Mouse (Mus musculus) intestine, embryonic 16.5 days (tissue): ENCODE results near the gene Sfi1. TPM values are rescaled to one million over a fixed set of nuclear protein-coding genes. Genes with fewer than 3 reads are reported as not detected.

Experiments used
- ATAC-seq: fragments of 200-750 bp; cut with Nextera tagmentation; 2 replicates; pipeline ENCODE4 v1.8.0; 2017; ENCODE audit warnings: moderate TSS enrichment, moderate library complexity
- H3K27ac ChIP-seq: fragments of 300-500 bp; sonication (generic); 2 replicates; pipeline ENCODE4 v1.5.1; 2014; ENCODE audit warnings: mild to moderate bottlenecking, low read length
- H3K27me3 ChIP-seq: fragments of 300-500 bp; sonication (generic); replicated peaks from 2 replicates; pipeline ENCODE4 v1.6.1; 2014; ENCODE audit warnings: low read length, control low read depth, mixed read lengths; ENCODE audit not compliant: control insufficient read depth, insufficient read depth
- H3K36me3 ChIP-seq: fragments of 300-500 bp; sonication (generic); 2 replicates; pipeline ENCODE4 v1.6.1; 2014; ENCODE audit warnings: low read length, control low read depth; ENCODE audit not compliant: control insufficient read depth, insufficient read depth
- H3K4me1 ChIP-seq: fragments of 300-500 bp; sonication (generic); 2 replicates; pipeline ENCODE4 v1.6.1; 2014; ENCODE audit warnings: low read length, control low read depth, mixed read lengths; ENCODE audit not compliant: control insufficient read depth, insufficient read depth
- H3K4me2 ChIP-seq: fragments of 300-500 bp; sonication (generic); 2 replicates; pipeline ENCODE4 v1.6.1; 2014; ENCODE audit warnings: low read depth, low read length, control low read depth
- H3K4me3 ChIP-seq: fragments of 300-500 bp; sonication (generic); 2 replicates; pipeline ENCODE4 v1.5.1; 2014; ENCODE audit warnings: mild to moderate bottlenecking, low read length
- H3K9ac ChIP-seq: fragments of 300-500 bp; sonication (generic); 2 replicates; pipeline ENCODE4 v1.6.1; 2014; ENCODE audit warnings: low read depth, low read length
- H3K9me3 ChIP-seq: fragments of 300-500 bp; sonication (generic); 2 replicates; pipeline ENCODE4 v1.6.1; 2016; ENCODE audit warnings: low read length, control low read depth; ENCODE audit not compliant: control insufficient read depth
- WGBS: fragments of 180-500 bp; shearing (Covaris S2); extraction: QIAGEN DNeasy Blood & Tissue Kit; methylation state at CpG from one replicate; pipeline ENCODE4 v1.1.7; 2014; 5-methylcytosine and 5-hydroxymethylcytosine counted together
- polyA plus RNA-seq: library from polyadenylated mRNA; unstranded; fragments of >200 nt; fragmentation: Nextera tagmentation; extraction: Ambion mirVana; gene quantifications from 2 replicates; pipeline ENCODE4 v1.2.1, GENCODE M21; 2015

Sfi1 gene
- 11.8 and 12.6 TPM in 2 replicates for polyA plus RNA-seq

DNA sequence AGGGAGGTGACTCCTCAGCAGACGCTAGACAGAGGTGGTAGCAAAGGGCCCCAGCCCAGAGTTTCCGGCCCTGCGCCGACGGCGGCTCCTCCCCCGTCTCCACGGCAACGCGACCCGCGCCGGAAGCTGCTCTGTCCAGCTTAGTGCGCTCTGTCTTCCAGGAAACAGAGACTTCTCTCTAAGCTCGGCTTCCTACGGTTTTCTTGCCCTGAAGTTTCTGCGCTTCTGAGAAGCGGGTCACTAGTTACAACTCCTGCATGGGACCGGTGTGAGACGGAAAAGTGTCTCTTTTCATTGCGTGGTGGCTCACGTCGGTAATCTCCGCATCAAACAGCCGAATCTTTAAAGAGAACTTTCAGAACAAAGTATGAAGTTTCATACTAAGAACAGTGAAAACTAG is at the start of gene Sfi1:
Gene Sfi1, minus strand, starts transcription at position 101 of the 400 bp plus-strand sequence.
- WGBS: 86% methylated on average over 25 of the region's 25 CpGs
- Histone ChIP-seq H3K27me3 (no peaks in the 10 kb centered on the region), H3K9ac (no peak within 1 kb of the TSS), H3K4me3 (no peak within 1 kb of the TSS), H3K4me1 (no peaks in the 10 kb centered on the region), H3K36me3 (no peaks in the 10 kb centered on the region), H3K4me2 (no peak within 1 kb of the TSS), H3K9me3 (no peaks in the 10 kb centered on the region), H3K27ac (no peak within 1 kb of the TSS)
- ATAC-seq: no peak

DNA sequence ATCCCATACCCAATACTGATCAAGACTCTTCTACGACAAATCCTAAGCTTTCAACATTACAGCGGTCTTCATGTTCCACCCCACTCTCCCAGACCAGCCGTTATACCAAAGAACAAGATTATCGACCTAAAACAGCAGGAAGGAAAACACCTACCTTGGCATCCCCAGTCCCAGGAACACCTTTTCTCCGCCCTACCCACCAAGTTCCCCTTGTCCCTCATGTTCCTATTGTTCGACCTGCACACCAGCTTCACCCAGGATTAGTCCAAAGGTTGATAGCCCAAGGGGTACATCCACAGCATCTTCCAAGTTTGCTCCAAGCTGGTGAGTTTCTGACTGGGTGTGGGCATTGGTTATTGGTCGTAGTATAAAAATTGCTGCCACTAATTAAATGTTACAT is 49.1 kb upstream of the Sfi1 start:
- H3K27me3 ChIP-seq: no peaks in the 10 kb centered on the region
- H3K4me2 ChIP-seq: no peak overlapping the region
- ATAC-seq: no peak
- no peak overlapping the region for H3K27ac ChIP-seq
- no peak overlapping the region for H3K9ac ChIP-seq
- H3K4me1 ChIP-seq: no peaks in the 10 kb centered on the region
- no peaks in the 10 kb centered on the region for H3K9me3 ChIP-seq
- H3K4me3 ChIP-seq: no peak overlapping the region
- 92% methylated on average over 7 of the region's 7 CpGs for WGBS
- H3K36me3 ChIP-seq: peaks cover 47% of the 10 kb centered on the region

DNA sequence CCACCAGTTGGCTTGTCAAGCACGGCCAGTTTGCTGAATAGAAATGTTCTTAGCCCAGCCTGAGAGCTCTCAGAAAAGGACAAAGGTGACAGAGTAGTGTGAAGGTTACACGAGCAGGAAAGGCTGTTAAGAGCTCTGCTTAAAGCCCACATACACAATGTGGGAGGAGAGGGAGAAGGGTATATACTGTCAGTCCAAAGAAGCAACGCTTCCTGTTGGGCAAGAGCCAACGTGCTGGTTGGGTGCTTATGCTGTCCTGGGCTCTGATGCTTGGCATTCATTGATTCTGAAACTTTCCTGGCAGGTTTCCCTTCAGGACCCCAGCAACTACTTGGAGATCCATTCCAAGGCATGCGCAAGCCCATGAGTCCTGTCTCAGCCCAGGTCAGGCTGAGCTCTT is 42.0 kb upstream of the Sfi1 start:
- 87% methylated on average over 5 of the region's 5 CpGs for WGBS
- Histone ChIP-seq H3K4me2 (no peak overlapping the region), H3K9me3 (no peaks in the 10 kb centered on the region), H3K27me3 (no peaks in the 10 kb centered on the region), H3K4me3 (no peak overlapping the region), H3K27ac (no peak overlapping the region), H3K36me3 (peaks cover 25% of the 10 kb centered on the region), H3K4me1 (no peaks in the 10 kb centered on the region), H3K9ac (no peak overlapping the region)
- ATAC-seq: no peak

DNA sequence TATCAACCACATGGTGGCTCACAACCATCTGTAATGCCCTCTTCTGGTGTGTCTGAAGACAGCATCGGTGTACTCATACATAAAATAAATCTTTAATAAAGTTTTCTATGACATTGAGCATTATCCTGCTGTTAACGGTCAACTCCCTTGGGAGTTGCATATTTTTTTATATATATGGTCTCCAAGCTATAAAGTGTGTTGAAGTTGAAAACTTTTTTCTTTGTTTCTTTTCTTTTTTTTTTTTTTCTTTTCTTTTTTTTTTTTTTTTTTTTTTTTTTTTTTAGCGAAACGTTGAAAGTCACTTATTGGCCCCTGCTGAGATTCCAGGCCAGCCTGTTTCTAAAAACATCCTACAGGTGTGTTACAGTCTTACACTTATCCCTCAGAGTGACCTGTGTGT is 40.4 kb upstream of the Sfi1 start:
- H3K27ac ChIP-seq: no peak overlapping the region
- no peak overlapping the region for H3K9ac ChIP-seq
- no peaks in the 10 kb centered on the region for H3K27me3 ChIP-seq
- WGBS: 89% methylated on average over 4 of the region's 4 CpGs
- no peaks in the 10 kb centered on the region for H3K4me1 ChIP-seq
- no peak for ATAC-seq
- peaks cover 27% of the 10 kb centered on the region for H3K36me3 ChIP-seq
- H3K4me2 ChIP-seq: no peak overlapping the region
- no peak overlapping the region for H3K4me3 ChIP-seq
- H3K9me3 ChIP-seq: no peaks in the 10 kb centered on the region

DNA sequence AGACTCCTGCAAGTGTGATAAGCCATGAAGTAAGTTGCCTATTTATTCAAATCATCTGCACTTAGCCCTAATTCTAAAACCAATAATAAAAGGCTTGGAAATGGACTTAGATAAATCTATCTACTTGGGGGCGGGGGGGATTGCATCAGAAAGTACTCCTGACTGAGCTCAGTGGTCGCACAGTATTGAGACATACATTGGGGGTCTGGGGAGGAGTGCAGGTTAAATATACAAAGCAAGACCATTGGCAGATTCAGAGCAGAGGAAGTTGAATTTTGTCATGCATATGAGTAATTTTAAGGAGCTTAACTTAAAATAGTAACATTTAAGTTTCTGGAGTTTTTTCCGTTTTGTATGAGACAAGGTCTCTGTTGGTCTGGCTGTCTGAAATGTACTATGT is 39.0 kb upstream of the Sfi1 start:
- no peaks in the 10 kb centered on the region for H3K9me3 ChIP-seq
- H3K27me3 ChIP-seq: no peaks in the 10 kb centered on the region
- H3K36me3 ChIP-seq: peaks cover 23% of the 10 kb centered on the region
- no peak overlapping the region for H3K4me2 ChIP-seq
- no peak for ATAC-seq
- H3K4me1 ChIP-seq: no peaks in the 10 kb centered on the region
- no peak overlapping the region for H3K27ac ChIP-seq
- 81% methylated on average over 3 of the region's 3 CpGs for WGBS
- H3K4me3 ChIP-seq: no peak overlapping the region
- no peak overlapping the region for H3K9ac ChIP-seq

DNA sequence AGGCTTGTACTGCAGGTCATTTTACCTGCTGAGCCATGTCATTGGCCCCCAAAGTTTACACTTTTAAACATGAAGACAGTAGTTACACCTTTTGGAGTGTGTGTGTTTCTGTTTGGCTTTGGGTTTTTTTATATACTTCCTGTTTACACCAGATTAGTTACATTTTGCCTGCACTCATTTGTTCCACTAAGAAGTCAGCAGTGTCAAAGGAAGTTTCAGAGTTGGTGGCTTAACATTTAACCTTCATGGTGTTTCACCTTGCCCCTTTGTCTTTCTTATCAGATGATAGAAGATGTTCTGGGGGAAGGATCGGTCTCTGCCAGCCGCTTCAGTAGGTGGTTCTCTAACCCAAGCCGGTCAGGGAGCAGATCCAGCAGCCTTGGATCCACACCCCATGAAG is 33.9 kb upstream of the Sfi1 start:
- Histone ChIP-seq H3K27ac (no peak overlapping the region), H3K9ac (no peak overlapping the region), H3K4me1 (no peaks in the 10 kb centered on the region), H3K4me2 (no peak overlapping the region), H3K36me3 (peaks cover 33% of the 10 kb centered on the region), H3K27me3 (no peaks in the 10 kb centered on the region), H3K4me3 (no peak overlapping the region), H3K9me3 (no peaks in the 10 kb centered on the region)
- no peak for ATAC-seq
- 95% methylated on average over 3 of the region's 3 CpGs for WGBS

DNA sequence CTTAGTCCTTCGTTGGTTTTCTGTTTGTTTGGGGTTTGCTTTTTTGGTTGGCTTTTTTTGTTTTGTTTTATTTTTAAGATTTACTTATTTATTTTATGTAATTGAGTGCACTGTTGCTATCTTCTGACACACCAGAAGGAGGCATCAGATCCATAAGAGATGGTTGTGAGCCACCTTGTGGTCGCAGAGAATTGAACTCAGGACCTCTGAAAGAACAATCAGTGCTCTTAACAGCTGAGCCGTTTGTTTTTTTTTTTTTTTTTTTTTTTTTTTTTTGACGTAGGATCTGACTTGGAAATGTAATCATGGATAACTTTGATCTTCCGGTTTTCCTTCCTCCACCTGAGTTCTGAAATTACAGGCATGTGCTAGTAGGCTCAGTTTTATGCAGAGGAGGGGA is 29.8 kb upstream of the Sfi1 start:
- Histone ChIP-seq H3K27ac (no peak overlapping the region), H3K27me3 (no peaks in the 10 kb centered on the region), H3K4me2 (no peak overlapping the region), H3K4me3 (no peak overlapping the region), H3K9me3 (no peaks in the 10 kb centered on the region), H3K4me1 (no peaks in the 10 kb centered on the region), H3K9ac (no peak overlapping the region), H3K36me3 (peaks cover 33% of the 10 kb centered on the region)
- ATAC-seq: no peak
- WGBS: 68% methylated on average over 5 of the region's 5 CpGs

DNA sequence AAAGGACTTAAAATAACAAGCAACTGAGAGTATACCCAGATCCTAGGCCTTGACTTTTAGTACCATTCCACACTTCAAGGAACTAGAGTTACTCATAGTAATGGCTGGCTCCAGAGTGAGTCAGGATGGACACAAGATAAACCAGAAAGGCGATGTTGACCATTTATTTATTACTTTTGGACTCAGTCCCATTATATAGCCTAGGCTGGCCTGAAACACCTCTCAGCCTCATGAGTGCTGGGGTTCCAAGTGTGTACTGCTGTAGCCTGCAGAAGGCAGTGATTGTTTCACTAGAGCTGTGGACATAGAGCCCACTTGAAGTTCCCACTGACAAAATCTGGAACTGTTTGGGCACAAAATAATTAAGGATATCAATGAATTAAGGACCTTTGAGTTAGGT is 19.3 kb upstream of the Sfi1 start:
- WGBS: 76% methylated on average over 1 of the region's 1 CpGs
- H3K4me1 ChIP-seq: no peaks in the 10 kb centered on the region
- H3K9ac ChIP-seq: no peak overlapping the region
- H3K9me3 ChIP-seq: no peaks in the 10 kb centered on the region
- no peak overlapping the region for H3K4me3 ChIP-seq
- H3K27ac ChIP-seq: no peak overlapping the region
- H3K27me3 ChIP-seq: no peaks in the 10 kb centered on the region
- H3K4me2 ChIP-seq: no peak overlapping the region
- no peak for ATAC-seq
- H3K36me3 ChIP-seq: peaks cover 13% of the 10 kb centered on the region

DNA sequence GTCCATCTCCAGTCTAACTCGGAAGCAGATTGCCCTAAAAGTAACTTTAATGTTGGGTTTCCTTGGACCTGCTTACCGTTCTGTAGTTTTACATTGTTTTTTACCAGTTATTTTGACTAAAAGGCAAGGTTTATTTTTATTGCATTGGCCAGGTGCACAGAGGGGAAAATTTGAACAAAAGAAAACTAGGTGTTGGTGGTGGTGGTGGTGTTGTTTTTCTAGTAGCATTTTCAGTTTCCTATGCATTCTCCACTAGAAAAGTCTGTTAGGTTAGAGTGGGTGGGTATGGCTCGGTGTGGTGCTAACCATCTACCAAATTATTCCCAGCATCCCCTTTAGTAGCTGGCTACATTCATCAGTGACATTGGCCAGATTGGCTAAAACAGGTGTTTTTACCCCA is 13.5 kb upstream of the Sfi1 start:
- ATAC-seq: no peak
- Histone ChIP-seq H3K27me3 (no peaks in the 10 kb centered on the region), H3K4me2 (no peak overlapping the region), H3K9me3 (no peaks in the 10 kb centered on the region), H3K4me3 (no peak overlapping the region), H3K36me3 (peaks cover 2% of the 10 kb centered on the region; the same call in 1 of the 2 replicates), H3K9ac (no peak overlapping the region), H3K4me1 (no peaks in the 10 kb centered on the region), H3K27ac (no peak overlapping the region)
- 96% methylated on average over 3 of the region's 3 CpGs for WGBS

DNA sequence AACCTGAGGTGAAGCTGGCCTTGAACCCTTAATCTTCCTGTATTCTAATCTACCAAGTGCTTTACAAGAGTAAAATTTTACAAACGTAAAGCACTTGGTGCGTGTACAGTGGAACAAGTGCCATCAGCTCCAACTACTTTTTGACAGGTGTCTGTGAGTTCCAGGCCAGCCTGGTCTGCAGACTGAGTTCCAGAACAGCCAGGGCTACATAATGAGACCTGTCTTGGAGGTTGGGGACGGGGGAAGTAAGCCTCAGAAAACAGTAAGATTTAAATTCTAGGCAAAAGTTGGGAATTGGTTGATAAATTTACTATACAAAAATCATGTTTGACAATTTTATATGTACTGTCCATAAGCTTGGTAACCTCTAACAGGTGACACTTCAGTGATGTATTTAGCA is 11.9 kb upstream of the Sfi1 start:
- 91% methylated on average over 3 of the region's 3 CpGs for WGBS
- ATAC-seq: no peak
- Histone ChIP-seq H3K27me3 (no peaks in the 10 kb centered on the region), H3K4me2 (no peak overlapping the region), H3K9ac (no peak overlapping the region), H3K9me3 (no peaks in the 10 kb centered on the region), H3K4me3 (no peak overlapping the region), H3K27ac (no peak overlapping the region), H3K36me3 (no peaks in the 10 kb centered on the region), H3K4me1 (no peaks in the 10 kb centered on the region)
